In genomic region chr2:170836862-170837261, GRCm38 (mm10) we compare ENCODE assay signal across 11 mouse cellular contexts.
DNase-seq lines count a peak whose midpoint lies in the region; ATAC-seq and TF ChIP-seq lines count a peak whose summit lies in the region.
"Had no signal": no experiment of that assay in that cellular context is flagged by ENCODE, and none has a peak within 500 bp of the region (broad histone marks: within the 10 kb centered on the region; RNA-seq: fewer than 3 reads in every experiment).

No protein-coding gene starts in this region.

- H3K4me3 ChIP-seq in layer of hippocampus, adult 2 months: no peak overlapping the region
- no peak overlapping the region for H3K4me3 ChIP-seq in hindbrain, embryonic 12.5 days
- no peak overlapping the region for H3K4me3 ChIP-seq in neural tube, embryonic 14.5 days (ENCODE audit: low read depth, low read length)

- H3K27me3 ChIP-seq in hindbrain, embryonic 12.5 days: peaks cover 6% of the 10 kb centered on the region; the same call in 1 of the 2 replicates
- H3K27me3 ChIP-seq in neural tube, embryonic 14.5 days (ENCODE audit: control insufficient read depth, insufficient read depth, low read length): no peaks in the 10 kb centered on the region
- H3K27me3 ChIP-seq: CH12.LX had no signal

- 0 out of 2 replicates have a peak overlapping the region, but pooled peaks have one; percentile 7 for H3K27ac ChIP-seq in layer of hippocampus, adult 2 months
- H3K27ac ChIP-seq in hindbrain, embryonic 12.5 days: peak overlapping the region; percentile 67
- H3K27ac ChIP-seq in neural tube, embryonic 14.5 days (ENCODE audit: low read depth, low read length): peak overlapping the region; percentile 40; the same call in 1 of the 2 replicates

- WGBS in hindbrain, embryonic 12.5 days: 28% methylated on average over 10 of the region's 10 CpGs
- WGBS in neural tube, embryonic 14.5 days: 23% methylated on average over 10 of the region's 10 CpGs

- H3K9ac ChIP-seq in hindbrain, embryonic 12.5 days: no peak overlapping the region
- H3K9ac ChIP-seq in neural tube, embryonic 14.5 days (replicated peaks; ENCODE audit: low read depth, low read length): no peak overlapping the region
- H3K9ac ChIP-seq: lung, embryonic 14.5 days had no signal

- H3K9me3 ChIP-seq in hindbrain, embryonic 12.5 days (replicated peaks): no peaks in the 10 kb centered on the region
- H3K9me3 ChIP-seq in neural tube, embryonic 14.5 days (ENCODE audit: control insufficient read depth, low read length): no peaks in the 10 kb centered on the region

- peaks cover 26% of the 10 kb centered on the region for H3K4me1 ChIP-seq in hindbrain, embryonic 12.5 days
- H3K4me1 ChIP-seq in neural tube, embryonic 14.5 days (ENCODE audit: control insufficient read depth, insufficient read depth, low read length): peaks cover 11% of the 10 kb centered on the region; the same call in 1 of the 2 replicates

- no peak for DNase-seq in layer of hippocampus, adult 2 months (ENCODE audit: low spot score in 2 of 2)
- DNase-seq in layer of hippocampus, postnatal 10 days (ENCODE audit: low spot score in 2 of 2): no peak
- peak; percentile 65 to 78 for DNase-seq in cerebellum, postnatal 25 days
- no peak for DNase-seq in urinary bladder, postnatal 4 days (ENCODE audit: low spot score in 2 of 2)
- no peak for DNase-seq in kidney, adult 18-20 months
- no peak for DNase-seq in layer of hippocampus, adult 11-12 months (ENCODE audit: low spot score)
- DNase-seq: kidney, adult 8-10 months; lung, embryonic 14.5 days had no signal

- H3K4me2 ChIP-seq in hindbrain, embryonic 12.5 days (replicated peaks): no peak overlapping the region
- no peak overlapping the region for H3K4me2 ChIP-seq in neural tube, embryonic 14.5 days (ENCODE audit: low read depth, low read length)
- H3K4me2 ChIP-seq: lung, embryonic 14.5 days had no signal

- no peaks in the 10 kb centered on the region for H3K36me3 ChIP-seq in hindbrain, embryonic 12.5 days
- no peaks in the 10 kb centered on the region for H3K36me3 ChIP-seq in neural tube, embryonic 14.5 days (ENCODE audit: control insufficient read depth, insufficient read depth, low read length)

- TF ChIP-seq CTCF in layer of hippocampus, adult 2 months (conservative IDR thresholded peaks at IDR 0.05): no peak

- ATAC-seq in hindbrain, embryonic 12.5 days (ENCODE audit: low FRiP score): peak; percentile 42; the same call in 1 of the 2 replicates
- ATAC-seq in neural tube, embryonic 14.5 days (ENCODE audit: low read depth): no peak

Comparison
In these comparisons a context has a peak if more than half of its experiments do, and no peak if none do; other contexts are left out.
1. DNase-seq: peak in cerebellum, postnatal 25 days (2 of 2); none in layer of hippocampus, adult 2 months (0 of 2), layer of hippocampus, postnatal 10 days (0 of 2), urinary bladder, postnatal 4 days (0 of 2), kidney, adult 18-20 months (single experiment) and layer of hippocampus, adult 11-12 months (single experiment).
2. H3K27ac ChIP-seq: peak in every context shown above with its lines; median percentile 67 in hindbrain, embryonic 12.5 days; 40 in neural tube, embryonic 14.5 days; 7 in layer of hippocampus, adult 2 months.